ENCODE assay signal across 14 mouse cellular contexts in genomic region chr4:134016767-134017166, GRCm38 (mm10). TPM values are rescaled to one million over a fixed set of nuclear protein-coding genes. Genes with fewer than 3 reads are reported as not detected.
DNase-seq lines count a peak whose midpoint lies in the region; ATAC-seq and TF ChIP-seq lines count a peak whose summit lies in the region.
"Had no signal": no experiment of that assay in that cellular context is flagged by ENCODE, and none has a peak within 500 bp of the region (broad histone marks: within the 10 kb centered on the region; RNA-seq: fewer than 3 reads in every experiment).

No protein-coding gene starts in this region.

- H3K4me1 ChIP-seq in forebrain, embryonic 10.5 days: peaks cover 88% of the 10 kb centered on the region
- H3K4me1 ChIP-seq in forebrain, embryonic 15.5 days: peaks cover 31% of the 10 kb centered on the region
- peaks cover 26% of the 10 kb centered on the region for H3K4me1 ChIP-seq in liver, embryonic 12.5 days
- H3K4me1 ChIP-seq in liver, postnatal 0 days (ENCODE audit: insufficient read depth): peaks cover 7% of the 10 kb centered on the region
- peaks cover 68% of the 10 kb centered on the region for H3K4me1 ChIP-seq in midbrain, embryonic 11.5 days (ENCODE audit: control insufficient read depth, insufficient read depth, low read length)

- no peaks in the 10 kb centered on the region for H3K9me3 ChIP-seq in forebrain, embryonic 10.5 days
- H3K9me3 ChIP-seq in forebrain, embryonic 15.5 days: no peaks in the 10 kb centered on the region
- no peaks in the 10 kb centered on the region for H3K9me3 ChIP-seq in liver, embryonic 12.5 days (replicated peaks)
- no peaks in the 10 kb centered on the region for H3K9me3 ChIP-seq in liver, postnatal 0 days (ENCODE audit: low read length)
- H3K9me3 ChIP-seq in midbrain, embryonic 11.5 days (ENCODE audit: control insufficient read depth, low read length): no peaks in the 10 kb centered on the region
- H3K9me3 ChIP-seq: heart, embryonic 15.5 days had no signal

- peak overlapping the region; percentile 94 for H3K4me3 ChIP-seq in forebrain, embryonic 10.5 days
- no peak overlapping the region for H3K4me3 ChIP-seq in forebrain, embryonic 15.5 days
- H3K4me3 ChIP-seq in liver, embryonic 12.5 days: peak overlapping the region; percentile 44; the same call in 1 of the 2 replicates
- no peak overlapping the region for H3K4me3 ChIP-seq in liver, postnatal 0 days (ENCODE audit: low read depth, low read length)
- H3K4me3 ChIP-seq in midbrain, embryonic 11.5 days (ENCODE audit: low read depth, low read length): peak overlapping the region; percentile 61
- H3K4me3 ChIP-seq: left cerebral cortex, adult 2 months had no signal

- H3K36me3 ChIP-seq in forebrain, embryonic 10.5 days (replicated peaks): peaks cover 27% of the 10 kb centered on the region
- no peaks in the 10 kb centered on the region for H3K36me3 ChIP-seq in forebrain, embryonic 15.5 days
- H3K36me3 ChIP-seq in liver, embryonic 12.5 days: no peaks in the 10 kb centered on the region
- H3K36me3 ChIP-seq in liver, postnatal 0 days (replicated peaks; ENCODE audit: insufficient read depth, low read length): no peaks in the 10 kb centered on the region
- H3K36me3 ChIP-seq in midbrain, embryonic 11.5 days (ENCODE audit: control insufficient read depth, insufficient read depth, low read length): no peaks in the 10 kb centered on the region
- H3K36me3 ChIP-seq: heart, embryonic 15.5 days had no signal

- H3K9ac ChIP-seq in forebrain, embryonic 15.5 days (replicated peaks): no peak overlapping the region
- no peak overlapping the region for H3K9ac ChIP-seq in liver, embryonic 12.5 days
- H3K9ac ChIP-seq in liver, postnatal 0 days (replicated peaks): no peak overlapping the region
- peak overlapping the region; percentile 71 for H3K9ac ChIP-seq in midbrain, embryonic 11.5 days (ENCODE audit: low read length)
- H3K9ac ChIP-seq: heart, embryonic 15.5 days had no signal

- WGBS in forebrain, embryonic 10.5 days: 1% methylated on average over 8 of the region's 8 CpGs
- WGBS in forebrain, embryonic 15.5 days: 5% methylated on average over 8 of the region's 8 CpGs
- WGBS in liver, embryonic 12.5 days (ENCODE audit: insufficient replicate concordance): 6% methylated on average over 8 of the region's 8 CpGs
- 6% methylated on average over 8 of the region's 8 CpGs for WGBS in liver, postnatal 0 days (ENCODE audit: insufficient replicate concordance)
- 2% methylated on average over 8 of the region's 8 CpGs for WGBS in midbrain, embryonic 11.5 days

- ATAC-seq in forebrain, embryonic 15.5 days (replicated peaks): no peak
- ATAC-seq in liver, embryonic 12.5 days: no peak
- ATAC-seq in liver, postnatal 0 days: no peak
- ATAC-seq in midbrain, embryonic 11.5 days (ENCODE audit: low FRiP score): no peak
- ATAC-seq in erythroblast, adult 5-6 weeks (replicated peaks; ENCODE audit: low FRiP score, poor library complexity, severe bottlenecking): no peak
- ATAC-seq in megakaryocyte, adult 5-6 weeks (ENCODE audit: poor library complexity, severe bottlenecking): no peak
- ATAC-seq: lung, postnatal 0 days had no signal

- H3K27me3 ChIP-seq in forebrain, embryonic 10.5 days (ENCODE audit: poor library complexity, severe bottlenecking): no peaks in the 10 kb centered on the region
- peaks cover 41% of the 10 kb centered on the region for H3K27me3 ChIP-seq in forebrain, embryonic 15.5 days
- H3K27me3 ChIP-seq in liver, embryonic 12.5 days (replicated peaks): peaks cover 65% of the 10 kb centered on the region
- H3K27me3 ChIP-seq in liver, postnatal 0 days (ENCODE audit: insufficient read depth, low read length): peaks cover 46% of the 10 kb centered on the region
- no peaks in the 10 kb centered on the region for H3K27me3 ChIP-seq in midbrain, embryonic 11.5 days (ENCODE audit: control insufficient read depth, insufficient read depth, low read length)

- H3K4me2 ChIP-seq in forebrain, embryonic 15.5 days (replicated peaks): no peak overlapping the region
- H3K4me2 ChIP-seq in liver, embryonic 12.5 days: peak overlapping the region; percentile 53
- H3K4me2 ChIP-seq in liver, postnatal 0 days (ENCODE audit: low read depth, low read length): no peak overlapping the region
- peak overlapping the region; percentile 80 for H3K4me2 ChIP-seq in midbrain, embryonic 11.5 days

- TF ChIP-seq CTCF in liver, postnatal 0 days (IDR thresholded peaks at IDR 0.05; ENCODE audit: low read depth): no peak

- peak overlapping the region; percentile 97 for H3K27ac ChIP-seq in forebrain, embryonic 10.5 days
- no peak overlapping the region for H3K27ac ChIP-seq in forebrain, embryonic 15.5 days (replicated peaks)
- no peak overlapping the region for H3K27ac ChIP-seq in liver, embryonic 12.5 days
- no peak overlapping the region for H3K27ac ChIP-seq in liver, postnatal 0 days (ENCODE audit: low read depth)
- peak overlapping the region; percentile 83 for H3K27ac ChIP-seq in midbrain, embryonic 11.5 days (ENCODE audit: low read depth, low read length)
- H3K27ac ChIP-seq: heart, embryonic 15.5 days; left cerebral cortex, adult 2 months had no signal

- no peak for TF ChIP-seq EP300 in liver, postnatal 0 days (IDR thresholded peaks at IDR 0.05; ENCODE audit: low read depth)

- DNase-seq in forebrain, embryonic 10.5 days (ENCODE audit: extremely low spot score, low spot score): peak; percentile 79
- no peak for DNase-seq in liver, postnatal 0 days
- DNase-seq in midbrain, embryonic 11.5 days (ENCODE audit: low spot score, missing footprints): peak; percentile 95
- no peak for DNase-seq in cerebellum, postnatal 36 days
- DNase-seq: cerebellum, adult 9-11 months; thymus, postnatal 25 days had no signal

RNA-seq across cellular contexts. Expression of gene Lin28a, which starts 1.9 kb away (rescaled TPM):
- 21.6 and 25.7 TPM in 2 replicates for polyA plus RNA-seq in forebrain, embryonic 10.5 days (2016; fragmentation: Nextera tagmentation; extraction: Ambion mirVana)
- polyA plus RNA-seq in forebrain, embryonic 15.5 days (2015; fragmentation: Nextera tagmentation; extraction: Ambion mirVana): not detected in 2 replicates
- 4.2 and 5.8 TPM in 2 replicates for polyA plus RNA-seq in liver, embryonic 12.5 days (2016; fragmentation: Nextera tagmentation; extraction: Ambion mirVana)
- 0.87 and 1.1 TPM in 2 replicates for polyA plus RNA-seq in liver, postnatal 0 days (2015; fragmentation: Nextera tagmentation; extraction: Ambion mirVana)
- 4.7 and 5.6 TPM in 2 replicates for polyA plus RNA-seq in midbrain, embryonic 11.5 days (2014; fragmentation: Nextera tagmentation; extraction: Ambion mirVana)
- total RNA-seq in erythroblast, adult 5-6 weeks (2015; ENCODE audit: low replicate concordance): 3.3 TPM in 1 of 2 replicates, not detected in the other
- 6.4 and 8.9 TPM in 2 replicates for total RNA-seq in erythroblast, adult 5-6 weeks (2017; ENCODE audit: low replicate concordance)
- 4.8 TPM in 2 replicates for total RNA-seq in megakaryocyte, adult 5-6 weeks (2015)
- 30.8 and 36.5 TPM in 2 replicates for total RNA-seq in megakaryocyte, adult 5-6 weeks (2017)
- total RNA-seq: left cerebral cortex, adult 2 months had no signal
- polyA plus RNA-seq: kidney, embryonic 16.5 days; lung, postnatal 0 days had no signal

RNA-seq across cellular contexts. Expression of gene Dhdds, which starts 16.0 kb away (rescaled TPM):
- polyA plus RNA-seq in forebrain, embryonic 10.5 days (2016; fragmentation: Nextera tagmentation; extraction: Ambion mirVana): 40.3 and 41.9 TPM in 2 replicates
- polyA plus RNA-seq in forebrain, embryonic 15.5 days (2015; fragmentation: Nextera tagmentation; extraction: Ambion mirVana): 52.8 and 56.7 TPM in 2 replicates
- 24.5 and 25.6 TPM in 2 replicates for polyA plus RNA-seq in liver, embryonic 12.5 days (2016; fragmentation: Nextera tagmentation; extraction: Ambion mirVana)
- polyA plus RNA-seq in liver, postnatal 0 days (2015; fragmentation: Nextera tagmentation; extraction: Ambion mirVana): 8.3 and 10.3 TPM in 2 replicates
- polyA plus RNA-seq in midbrain, embryonic 11.5 days (2014; fragmentation: Nextera tagmentation; extraction: Ambion mirVana): 38.9 and 42.4 TPM in 2 replicates
- 9.6 and 17.3 TPM in 2 replicates for total RNA-seq in erythroblast, adult 5-6 weeks (2015; ENCODE audit: low replicate concordance)
- total RNA-seq in erythroblast, adult 5-6 weeks (2017; ENCODE audit: low replicate concordance): 6.6 and 12.2 TPM in 2 replicates
- 26.6 and 28.9 TPM in 2 replicates for total RNA-seq in megakaryocyte, adult 5-6 weeks (2015)
- 17.9 and 24.0 TPM in 2 replicates for total RNA-seq in megakaryocyte, adult 5-6 weeks (2017)

RNA-seq across cellular contexts. Expression of gene Zfp683, which starts 36.9 kb away (rescaled TPM):
- not detected in 2 replicates for polyA plus RNA-seq in forebrain, embryonic 10.5 days (2016; fragmentation: Nextera tagmentation; extraction: Ambion mirVana)
- not detected in 2 replicates for polyA plus RNA-seq in forebrain, embryonic 15.5 days (2015; fragmentation: Nextera tagmentation; extraction: Ambion mirVana)
- not detected in 2 replicates for polyA plus RNA-seq in liver, embryonic 12.5 days (2016; fragmentation: Nextera tagmentation; extraction: Ambion mirVana)
- not detected in 2 replicates for polyA plus RNA-seq in liver, postnatal 0 days (2015; fragmentation: Nextera tagmentation; extraction: Ambion mirVana)
- not detected in 2 replicates for polyA plus RNA-seq in midbrain, embryonic 11.5 days (2014; fragmentation: Nextera tagmentation; extraction: Ambion mirVana)
- not detected in 2 replicates for total RNA-seq in erythroblast, adult 5-6 weeks (2015; ENCODE audit: low replicate concordance)
- not detected in 2 replicates for total RNA-seq in erythroblast, adult 5-6 weeks (2017; ENCODE audit: low replicate concordance)
- 0.20 and 0.66 TPM in 2 replicates for total RNA-seq in megakaryocyte, adult 5-6 weeks (2015)
- not detected in 2 replicates for total RNA-seq in megakaryocyte, adult 5-6 weeks (2017)
- total RNA-seq: left cerebral cortex, adult 2 months had no signal
- polyA plus RNA-seq: heart, embryonic 15.5 days; kidney, embryonic 16.5 days; lung, postnatal 0 days had no signal

RNA-seq across cellular contexts. Expression of gene Crybg2, which starts 43.8 kb away (rescaled TPM):
- 1.7 and 3.5 TPM in 2 replicates for polyA plus RNA-seq in forebrain, embryonic 10.5 days (2016; fragmentation: Nextera tagmentation; extraction: Ambion mirVana)
- 1.0 and 1.8 TPM in 2 replicates for polyA plus RNA-seq in forebrain, embryonic 15.5 days (2015; fragmentation: Nextera tagmentation; extraction: Ambion mirVana)
- polyA plus RNA-seq in liver, embryonic 12.5 days (2016; fragmentation: Nextera tagmentation; extraction: Ambion mirVana): 0.71 and 0.82 TPM in 2 replicates
- polyA plus RNA-seq in liver, postnatal 0 days (2015; fragmentation: Nextera tagmentation; extraction: Ambion mirVana): 0.69 and 1.4 TPM in 2 replicates
- polyA plus RNA-seq in midbrain, embryonic 11.5 days (2014; fragmentation: Nextera tagmentation; extraction: Ambion mirVana): 0.89 and 0.98 TPM in 2 replicates
- not detected in 2 replicates for total RNA-seq in erythroblast, adult 5-6 weeks (2015; ENCODE audit: low replicate concordance)
- total RNA-seq in erythroblast, adult 5-6 weeks (2017; ENCODE audit: low replicate concordance): not detected in 2 replicates
- total RNA-seq in megakaryocyte, adult 5-6 weeks (2015): 1.1 and 1.9 TPM in 2 replicates
- 0.04 and 0.15 TPM in 2 replicates for total RNA-seq in megakaryocyte, adult 5-6 weeks (2017)

RNA-seq across cellular contexts. Expression of gene Hmgn2, which starts 48.3 kb away (rescaled TPM):
- 3,760 and 3,774 TPM in 2 replicates for polyA plus RNA-seq in forebrain, embryonic 10.5 days (2016; fragmentation: Nextera tagmentation; extraction: Ambion mirVana)
- polyA plus RNA-seq in forebrain, embryonic 15.5 days (2015; fragmentation: Nextera tagmentation; extraction: Ambion mirVana): 2,070 and 2,100 TPM in 2 replicates
- 971 and 1,001 TPM in 2 replicates for polyA plus RNA-seq in liver, embryonic 12.5 days (2016; fragmentation: Nextera tagmentation; extraction: Ambion mirVana)
- 547 and 562 TPM in 2 replicates for polyA plus RNA-seq in liver, postnatal 0 days (2015; fragmentation: Nextera tagmentation; extraction: Ambion mirVana)
- 4,130 and 4,246 TPM in 2 replicates for polyA plus RNA-seq in midbrain, embryonic 11.5 days (2014; fragmentation: Nextera tagmentation; extraction: Ambion mirVana)
- 970 and 984 TPM in 2 replicates for total RNA-seq in erythroblast, adult 5-6 weeks (2015; ENCODE audit: low replicate concordance)
- total RNA-seq in erythroblast, adult 5-6 weeks (2017; ENCODE audit: low replicate concordance): 403 and 537 TPM in 2 replicates
- 1,486 and 1,526 TPM in 2 replicates for total RNA-seq in megakaryocyte, adult 5-6 weeks (2015)
- 700 and 725 TPM in 2 replicates for total RNA-seq in megakaryocyte, adult 5-6 weeks (2017)

Comparison
In these comparisons a context has a peak if more than half of its experiments do, and no peak if none do; other contexts are left out.
1. H3K27ac ChIP-seq: peak in forebrain, embryonic 10.5 days (single experiment) and midbrain, embryonic 11.5 days (single experiment); none in forebrain, embryonic 15.5 days (single experiment), liver, embryonic 12.5 days (single experiment) and liver, postnatal 0 days (single experiment).
2. H3K4me3 ChIP-seq: peak in forebrain, embryonic 10.5 days (single experiment), liver, embryonic 12.5 days (single experiment) and midbrain, embryonic 11.5 days (single experiment); none in forebrain, embryonic 15.5 days (single experiment) and liver, postnatal 0 days (single experiment).
3. H3K4me2 ChIP-seq: peak in liver, embryonic 12.5 days (single experiment) and midbrain, embryonic 11.5 days (single experiment); none in forebrain, embryonic 15.5 days (single experiment) and liver, postnatal 0 days (single experiment).
4. DNase-seq: peak in forebrain, embryonic 10.5 days (single experiment) and midbrain, embryonic 11.5 days (single experiment); none in liver, postnatal 0 days (single experiment) and cerebellum, postnatal 36 days (0 of 2).